ENCODE assay signal across 15 mouse cellular contexts in genomic region chr15:51621455-51621854, GRCm38 (mm10).
"Had no signal": no experiment of that assay in that cellular context is flagged by ENCODE, and none has a peak within 500 bp of the region (broad histone marks: within the 10 kb centered on the region; RNA-seq: fewer than 3 reads in every experiment).

No protein-coding gene starts in this region.

- H3K9me3 ChIP-seq: liver, embryonic 13.5 days; neural tube, embryonic 13.5 days; stomach, embryonic 15.5 days had no signal

- H3K27me3 ChIP-seq: liver, embryonic 13.5 days; neural tube, embryonic 13.5 days; stomach, embryonic 15.5 days had no signal

- H3K4me2 ChIP-seq: liver, embryonic 13.5 days; midbrain, embryonic 11.5 days; neural tube, embryonic 13.5 days; stomach, embryonic 15.5 days had no signal

- DNase-seq: kidney, adult 9 months; kidney, postnatal 14 days; kidney, postnatal 4 days; liver, embryonic 13.5 days; lung, adult 2 months; lung, postnatal 14 days; lung, postnatal 4 days; midbrain, embryonic 14.5 days; retina, postnatal 1 day; right cerebral cortex, postnatal 25 days; spleen, adult 18-20 months; thymus, postnatal 25 days had no signal

- H3K9ac ChIP-seq: liver, embryonic 13.5 days; neural tube, embryonic 13.5 days; stomach, embryonic 15.5 days had no signal

- H3K4me3 ChIP-seq: liver, embryonic 13.5 days; neural tube, embryonic 13.5 days; stomach, embryonic 15.5 days had no signal

- H3K36me3 ChIP-seq: liver, embryonic 13.5 days; neural tube, embryonic 13.5 days; stomach, embryonic 15.5 days had no signal

- H3K27ac ChIP-seq: liver, embryonic 13.5 days; neural tube, embryonic 13.5 days; stomach, embryonic 15.5 days had no signal

- H3K4me1 ChIP-seq: liver, embryonic 13.5 days; neural tube, embryonic 13.5 days; stomach, embryonic 15.5 days had no signal
